Mouse (Mus musculus) heart, postnatal 0 days (tissue): ENCODE measurements around the gene Megf11. TPM values are rescaled to one million over a fixed set of nuclear protein-coding genes. Genes with fewer than 3 reads are reported as not detected.

Source experiments
- ATAC-seq: fragments of 200-750 bp; cut with Nextera tagmentation; 2 replicates; pipeline ENCODE4 v1.8.0; 2017; ENCODE audit warnings: low read depth, moderate number of reproducible peaks, moderate library complexity; ENCODE audit not compliant: insufficient read depth
- DNase-seq: peaks from one replicate; pipeline ENCODE4 v3.0.0-alpha.2; 2016; ENCODE audit warnings: low spot score
- H3K27ac ChIP-seq: fragments of 300-500 bp; sonication (generic); 2 replicates; pipeline ENCODE4 v1.5.1; 2014; ENCODE audit warnings: low read depth, mild to moderate bottlenecking
- H3K27me3 ChIP-seq: fragments of 300-500 bp; sonication (generic); 2 replicates; pipeline ENCODE4 v1.6.1; 2014; ENCODE audit warnings: low read length, mixed read lengths; ENCODE audit not compliant: control insufficient read depth, insufficient read depth
- H3K36me3 ChIP-seq: fragments of 300-500 bp; sonication (generic); replicated peaks from 2 replicates; pipeline ENCODE4 v1.6.1; 2014; ENCODE audit warnings: low read length, mixed read lengths; ENCODE audit not compliant: control insufficient read depth, insufficient read depth
- H3K4me1 ChIP-seq: fragments of 300-500 bp; sonication (generic); 2 replicates; pipeline ENCODE4 v1.6.1; 2014; ENCODE audit warnings: antibody characterized with exemption; ENCODE audit not compliant: control insufficient read depth, insufficient read depth
- H3K4me2 ChIP-seq: fragments of 300-500 bp; sonication (generic); 2 replicates; pipeline ENCODE4 v1.6.1; 2014; ENCODE audit warnings: low read depth, mild to moderate bottlenecking, low read length, moderate library complexity
- H3K4me3 ChIP-seq: fragments of 300-500 bp; sonication (generic); 2 replicates; pipeline ENCODE4 v1.5.1; 2014; ENCODE audit warnings: low read depth, low read length
- H3K9ac ChIP-seq: fragments of 300-500 bp; sonication (generic); replicated peaks from 2 replicates; pipeline ENCODE4 v1.6.1; 2014; ENCODE audit warnings: low read depth, low read length, mixed read lengths
- H3K9me3 ChIP-seq: fragments of 300-500 bp; sonication (generic); replicated peaks from 2 replicates; pipeline ENCODE4 v1.6.1; 2016; ENCODE audit warnings: low read length; ENCODE audit not compliant: control insufficient read depth
- CTCF ChIP-seq: IDR thresholded peaks from 2 replicates; pipeline ENCODE4 v1.5.1; 2016; ENCODE audit warnings: antibody characterized with exemption, control low read depth, low read depth
- EP300 ChIP-seq: IDR thresholded peaks from 2 replicates; pipeline ENCODE4 v1.6.1; 2016; ENCODE audit warnings: antibody characterized with exemption, low read depth
- WGBS: fragments of 180-500 bp; shearing (Covaris S2); extraction: QIAGEN DNeasy Blood & Tissue Kit; methylation state at CpG from one replicate; pipeline ENCODE4 v1.1.7; 2014; 5-methylcytosine and 5-hydroxymethylcytosine counted together
- polyA plus RNA-seq: library from polyadenylated mRNA; unstranded; fragments of >200 nt; fragmentation: Nextera tagmentation; extraction: Ambion mirVana; gene quantifications from 2 replicates; pipeline ENCODE4 v1.2.1, GENCODE M21; 2015
- total RNA-seq: library from RNA; depleted of rRNA; stranded (reverse); fragments of >200 nt; gene quantifications from 2 replicates; pipeline ENCODE4 v1.2.3, GENCODE M21; 2014; ENCODE audit warnings: low replicate concordance

Gene Megf11
- total and polyA plus RNA-seq, 2 experiments from 2014 or later, result 0.18 to 0.23 TPM

GRCm38 (mm10) chr9:64575658-64576057 is 190.2 kb downstream of the Megf11 start:
- H3K27ac ChIP-seq, result no peak overlapping the region
- no peaks in the 10 kb centered on the region for H3K4me1 ChIP-seq
- H3K9me3 ChIP-seq, result no peaks in the 10 kb centered on the region
- no peaks in the 10 kb centered on the region for H3K27me3 ChIP-seq
- H3K4me3 ChIP-seq, result no peak overlapping the region
- H3K9ac ChIP-seq, result no peak overlapping the region
- DNase-seq, result no peak
- H3K4me2 ChIP-seq, result no peak overlapping the region
- no peak for ATAC-seq
- no peaks in the 10 kb centered on the region for H3K36me3 ChIP-seq
- TF ChIP-seq CTCF, result no peak
- no peak for TF ChIP-seq EP300

- TF ChIP-seq CTCF, result no peak
- TF ChIP-seq EP300, result no peak
- 69% methylated on average over 5 of the region's 5 CpGs for WGBS
- ATAC-seq, result no peak
Observed at GRCm38 (mm10) chr9:64576143-64576878, 190.9 kb downstream of the Megf11 start.

GRCm38 (mm10) chr9:64577156-64577555 is 191.7 kb downstream of the Megf11 start:
- no peaks in the 10 kb centered on the region for H3K36me3 ChIP-seq
- no peak overlapping the region for H3K27ac ChIP-seq
- WGBS, result 75% methylated on average over 3 of the region's 3 CpGs
- no peak overlapping the region for H3K9ac ChIP-seq
- no peak overlapping the region for H3K4me3 ChIP-seq
- no peaks in the 10 kb centered on the region for H3K4me1 ChIP-seq
- ATAC-seq (no peak), DNase-seq (no peak)
- no peaks in the 10 kb centered on the region for H3K27me3 ChIP-seq
- H3K4me2 ChIP-seq, result no peak overlapping the region
- TF ChIP-seq EP300 (no peak), CTCF (no peak)
- no peaks in the 10 kb centered on the region for H3K9me3 ChIP-seq

More at GRCm38 (mm10) chr9:64576143-64576878, 190.9 kb downstream of the Megf11 start:
- H3K4me3 ChIP-seq, result no peak overlapping the region
- no peaks in the 10 kb centered on the region for H3K36me3 ChIP-seq
- no peak for DNase-seq
- H3K9me3 ChIP-seq, result no peaks in the 10 kb centered on the region
- no peaks in the 10 kb centered on the region for H3K4me1 ChIP-seq
- H3K27me3 ChIP-seq, result no peaks in the 10 kb centered on the region
- H3K4me2 ChIP-seq, result no peak overlapping the region
- no peak overlapping the region for H3K9ac ChIP-seq
- H3K27ac ChIP-seq, result no peak overlapping the region

GRCm38 (mm10) chr9:64578014-64578413 is 192.6 kb downstream of the Megf11 start:
- H3K27ac ChIP-seq, result no peak overlapping the region

GRCm38 (mm10) chr9:64579306-64579705 is 193.9 kb downstream of the Megf11 start:
- Histone ChIP-seq H3K4me1 (no peaks in the 10 kb centered on the region), H3K27me3 (no peaks in the 10 kb centered on the region), H3K9me3 (no peaks in the 10 kb centered on the region), H3K9ac (no peak overlapping the region), H3K4me2 (no peak overlapping the region), H3K36me3 (no peaks in the 10 kb centered on the region), H3K4me3 (no peak overlapping the region), H3K27ac (no peak overlapping the region)
- 50% methylated on average over 1 of the region's 1 CpGs for WGBS
- TF ChIP-seq CTCF (no peak), EP300 (no peak)
- ATAC-seq (no peak), DNase-seq (no peak)

More at GRCm38 (mm10) chr9:64578014-64578413, 192.6 kb downstream of the Megf11 start:
- Histone ChIP-seq H3K4me2 (no peak overlapping the region), H3K4me3 (no peak overlapping the region), H3K4me1 (no peaks in the 10 kb centered on the region), H3K9ac (no peak overlapping the region), H3K27me3 (no peaks in the 10 kb centered on the region), H3K36me3 (no peaks in the 10 kb centered on the region), H3K9me3 (no peaks in the 10 kb centered on the region)
- no peak for DNase-seq
- ATAC-seq, result no peak; the same call in 1 of the 2 replicates
- TF ChIP-seq EP300 (no peak), CTCF (no peak)

- Histone ChIP-seq H3K9me3 (no peaks in the 10 kb centered on the region), H3K36me3 (no peaks in the 10 kb centered on the region), H3K4me2 (no peak overlapping the region), H3K4me3 (no peak overlapping the region), H3K27ac (no peak overlapping the region), H3K9ac (no peak overlapping the region), H3K4me1 (no peaks in the 10 kb centered on the region), H3K27me3 (no peaks in the 10 kb centered on the region)
- ATAC-seq, result no peak
- no peak for DNase-seq
- 76% methylated on average over 5 of the region's 5 CpGs for WGBS
- TF ChIP-seq EP300, result no peak
- TF ChIP-seq CTCF, result no peak
Observed at GRCm38 (mm10) chr9:64586292-64586691, 200.9 kb downstream of the Megf11 start.
